Mouse (Mus musculus) limb, embryonic 15.5 days (tissue): ENCODE measurements at regions not wholly inside any gene's neighbourhood (a gene's known extent, or its start where the extent isn't known, plus 50 kb on each side); places are given as distances from the start of the nearest gene placed in this dataset.
A peak's percentile ranks its signal among the peaks of the same experiment; 100 is the strongest.

ENCODE experiments used
- ATAC-seq: fragments of 200-750 bp; cut with Nextera tagmentation; 2 replicates; pipeline ENCODE4 v1.8.0; 2017; ENCODE audit warnings: low read depth, moderate TSS enrichment; ENCODE audit not compliant: insufficient number of reproducible peaks, low FRiP score, low TSS enrichment
- H3K27ac ChIP-seq: fragments of 300-500 bp; sonication (generic); 2 replicates; pipeline ENCODE4 v1.5.1; 2015; ENCODE audit warnings: moderate library complexity, mild to moderate bottlenecking, inconsistent platforms
- H3K27me3 ChIP-seq: fragments of 300-500 bp; sonication (generic); 2 replicates; pipeline ENCODE4 v1.6.1; 2015; ENCODE audit warnings: inconsistent platforms
- H3K36me3 ChIP-seq: fragments of 300-500 bp; sonication (generic); 2 replicates; pipeline ENCODE4 v1.6.1; 2015; ENCODE audit warnings: inconsistent platforms
- H3K4me1 ChIP-seq: fragments of 300-500 bp; sonication (generic); 2 replicates; pipeline ENCODE4 v1.6.1; 2015; ENCODE audit warnings: inconsistent platforms
- H3K4me2 ChIP-seq: fragments of 300-500 bp; sonication (generic); 2 replicates; pipeline ENCODE4 v1.6.1; 2015; ENCODE audit warnings: mild to moderate bottlenecking, inconsistent platforms
- H3K4me3 ChIP-seq: fragments of 300-500 bp; sonication (generic); 2 replicates; pipeline ENCODE4 v1.5.1; 2015; ENCODE audit warnings: mild to moderate bottlenecking, inconsistent platforms
- H3K9ac ChIP-seq: fragments of 300-500 bp; sonication (generic); 2 replicates; pipeline ENCODE4 v1.6.1; 2015; ENCODE audit warnings: inconsistent platforms
- H3K9me3 ChIP-seq: fragments of 300-500 bp; sonication (generic); 2 replicates; pipeline ENCODE4 v1.6.1; 2016; ENCODE audit warnings: inconsistent platforms
- WGBS: fragments of 180-500 bp; shearing (Covaris S2); methylation state at CpG from one replicate; pipeline ENCODE4 v1.1.7; 2015; 5-methylcytosine and 5-hydroxymethylcytosine counted together

- WGBS, result 96% methylated on average over 3 of the region's 3 CpGs
- Histone ChIP-seq H3K27ac (no peak overlapping the region), H3K4me3 (no peak overlapping the region), H3K4me1 (no peaks in the 10 kb centered on the region), H3K4me2 (no peak overlapping the region), H3K36me3 (no peaks in the 10 kb centered on the region), H3K9ac (no peak overlapping the region), H3K9me3 (no peaks in the 10 kb centered on the region), H3K27me3 (no peaks in the 10 kb centered on the region)
- ATAC-seq, result no peak
Measured at GRCm38 (mm10) chr3:51048739-51049138, 175.5 kb upstream of the Noct start.

GRCm38 (mm10) chr3:51050156-51050555 lies 174.1 kb upstream of the Noct start:
- H3K27me3 ChIP-seq, result no peaks in the 10 kb centered on the region
- H3K9ac ChIP-seq, result no peak overlapping the region
- no peak overlapping the region for H3K4me2 ChIP-seq
- no peaks in the 10 kb centered on the region for H3K9me3 ChIP-seq
- WGBS, result 98% methylated on average over 1 of the region's 1 CpGs
- H3K4me1 ChIP-seq, result no peaks in the 10 kb centered on the region
- no peak for ATAC-seq
- H3K27ac ChIP-seq, result no peak overlapping the region
- no peak overlapping the region for H3K4me3 ChIP-seq
- H3K36me3 ChIP-seq, result no peaks in the 10 kb centered on the region

GRCm38 (mm10) chr3:51055004-51055403 lies 169.2 kb upstream of the Noct start:
- no peak overlapping the region for H3K9ac ChIP-seq
- H3K27me3 ChIP-seq, result no peaks in the 10 kb centered on the region
- H3K4me2 ChIP-seq, result no peak overlapping the region
- H3K9me3 ChIP-seq, result no peaks in the 10 kb centered on the region
- H3K27ac ChIP-seq, result no peak overlapping the region
- no peaks in the 10 kb centered on the region for H3K36me3 ChIP-seq
- 53% methylated on average over 8 of the region's 8 CpGs for WGBS
- H3K4me1 ChIP-seq, result no peaks in the 10 kb centered on the region
- H3K4me3 ChIP-seq, result no peak overlapping the region
- ATAC-seq, result no peak

- Histone ChIP-seq H3K9ac (no peak overlapping the region), H3K36me3 (no peaks in the 10 kb centered on the region), H3K9me3 (no peaks in the 10 kb centered on the region), H3K27ac (no peak overlapping the region), H3K4me1 (peaks cover 18% of the 10 kb centered on the region; the same call in 1 of the 2 replicates), H3K4me3 (no peak overlapping the region), H3K27me3 (no peaks in the 10 kb centered on the region), H3K4me2 (no peak overlapping the region)
- no peak for ATAC-seq
- 24% methylated on average over 4 of the region's 4 CpGs for whole genome bisulfite sequencing
Measured at GRCm38 (mm10) chr3:51064201-51064600, 160.0 kb upstream of the Noct start.

- no peaks in the 10 kb centered on the region for H3K36me3 ChIP-seq
- ATAC-seq, result 0 out of 2 replicates have a peak, but pooled peaks have one; percentile 35
- H3K4me1 ChIP-seq, result peaks cover 18% of the 10 kb centered on the region; the same call in 1 of the 2 replicates
- H3K4me3 ChIP-seq, result no peak overlapping the region
- no peak overlapping the region for H3K27ac ChIP-seq
- no peak overlapping the region for H3K4me2 ChIP-seq
- no peak overlapping the region for H3K9ac ChIP-seq
- no peaks in the 10 kb centered on the region for H3K9me3 ChIP-seq
- WGBS, result 47% methylated on average over 5 of the region's 5 CpGs
- no peaks in the 10 kb centered on the region for H3K27me3 ChIP-seq
Measured at GRCm38 (mm10) chr3:51066373-51066772, 157.9 kb upstream of the Noct start.

- H3K4me3 ChIP-seq, result no peak overlapping the region
- H3K4me1 ChIP-seq, result peaks cover 18% of the 10 kb centered on the region
- no peaks in the 10 kb centered on the region for H3K36me3 ChIP-seq
- ATAC-seq, result no peak
- H3K9me3 ChIP-seq, result no peaks in the 10 kb centered on the region
- 75% methylated on average over 10 of the region's 10 CpGs for WGBS
- no peak overlapping the region for H3K9ac ChIP-seq
- no peaks in the 10 kb centered on the region for H3K27me3 ChIP-seq
- no peak overlapping the region for H3K4me2 ChIP-seq
- no peak overlapping the region for H3K27ac ChIP-seq
Measured at GRCm38 (mm10) chr3:51072417-51072816, 151.8 kb upstream of the Noct start.

- peaks cover 18% of the 10 kb centered on the region for H3K4me1 ChIP-seq
- no peaks in the 10 kb centered on the region for H3K27me3 ChIP-seq
- H3K4me2 ChIP-seq, result no peak overlapping the region
- no peak for ATAC-seq
- no peak overlapping the region for H3K27ac ChIP-seq
- no peak overlapping the region for H3K9ac ChIP-seq
- WGBS, result 73% methylated on average over 15 of the region's 15 CpGs
- H3K4me3 ChIP-seq, result no peak overlapping the region
- no peaks in the 10 kb centered on the region for H3K36me3 ChIP-seq
- H3K9me3 ChIP-seq, result no peaks in the 10 kb centered on the region
Measured at GRCm38 (mm10) chr3:51073003-51073679, 151.1 kb upstream of the Noct start.

- H3K27ac ChIP-seq, result peak overlapping the region; percentile 67; the same call in 1 of the 2 replicates
- WGBS, result 61% methylated on average over 7 of the region's 7 CpGs
- no peak for ATAC-seq
Measured at GRCm38 (mm10) chr3:51073743-51074319, 150.4 kb upstream of the Noct start.

GRCm38 (mm10) chr3:51075219-51075920 lies 148.9 kb upstream of the Noct start:
- peak; percentile 72 for ATAC-seq
- H3K4me3 ChIP-seq, result no peak overlapping the region
- no peak overlapping the region for H3K9ac ChIP-seq
- H3K4me2 ChIP-seq, result no peak overlapping the region
- peaks cover 30% of the 10 kb centered on the region for H3K4me1 ChIP-seq
- H3K9me3 ChIP-seq, result no peaks in the 10 kb centered on the region
- WGBS, result 33% methylated on average over 10 of the region's 10 CpGs
- peak overlapping the region; percentile 54; the same call in 1 of the 2 replicates for H3K27ac ChIP-seq
- H3K36me3 ChIP-seq, result no peaks in the 10 kb centered on the region
- no peaks in the 10 kb centered on the region for H3K27me3 ChIP-seq

More at GRCm38 (mm10) chr3:51073743-51074319, 150.4 kb upstream of the Noct start:
- no peak overlapping the region for H3K9ac ChIP-seq
- H3K4me1 ChIP-seq, result peaks cover 21% of the 10 kb centered on the region
- no peak overlapping the region for H3K4me2 ChIP-seq
- no peak overlapping the region for H3K4me3 ChIP-seq
- no peaks in the 10 kb centered on the region for H3K9me3 ChIP-seq
- H3K36me3 ChIP-seq, result no peaks in the 10 kb centered on the region
- H3K27me3 ChIP-seq, result no peaks in the 10 kb centered on the region

GRCm38 (mm10) chr3:51078459-51078858 lies 145.8 kb upstream of the Noct start:
- Histone ChIP-seq H3K9ac (no peak overlapping the region), H3K4me2 (no peak overlapping the region), H3K4me1 (peaks cover 48% of the 10 kb centered on the region), H3K9me3 (no peaks in the 10 kb centered on the region), H3K27me3 (no peaks in the 10 kb centered on the region), H3K27ac (0 out of 2 replicates have a peak overlapping the region, but pooled peaks have one; percentile 2), H3K4me3 (no peak overlapping the region), H3K36me3 (no peaks in the 10 kb centered on the region)
- no peak for ATAC-seq
- WGBS, result 57% methylated on average over 4 of the region's 4 CpGs

GRCm38 (mm10) chr3:51080415-51080814 lies 143.8 kb upstream of the Noct start:
- H3K4me3 ChIP-seq, result no peak overlapping the region
- no peak overlapping the region for H3K9ac ChIP-seq
- ATAC-seq, result peak; percentile 37; the same call in 1 of the 2 replicates
- H3K9me3 ChIP-seq, result no peaks in the 10 kb centered on the region
- no peak overlapping the region for H3K4me2 ChIP-seq
- peak overlapping the region; percentile 72 for H3K27ac ChIP-seq
- H3K27me3 ChIP-seq, result no peaks in the 10 kb centered on the region
- no peaks in the 10 kb centered on the region for H3K36me3 ChIP-seq
- H3K4me1 ChIP-seq, result peaks cover 46% of the 10 kb centered on the region
- 15% methylated on average over 3 of the region's 3 CpGs for WGBS

GRCm38 (mm10) chr3:51080855-51081254 lies 143.4 kb upstream of the Noct start:
- H3K4me1 ChIP-seq, result peaks cover 41% of the 10 kb centered on the region
- no peaks in the 10 kb centered on the region for H3K36me3 ChIP-seq
- peak; percentile 76 for ATAC-seq
- peak overlapping the region; percentile 72 for H3K27ac ChIP-seq
- WGBS, result 16% methylated on average over 7 of the region's 7 CpGs
- no peaks in the 10 kb centered on the region for H3K27me3 ChIP-seq
- H3K9me3 ChIP-seq, result no peaks in the 10 kb centered on the region
- no peak overlapping the region for H3K4me2 ChIP-seq
- H3K4me3 ChIP-seq, result no peak overlapping the region
- no peak overlapping the region for H3K9ac ChIP-seq
